Mouse (Mus musculus) left cerebral cortex, adult 18-20 months (tissue): ENCODE measurements at regions not wholly inside any gene's neighbourhood (a gene's known extent, or its start where the extent isn't known, plus 50 kb on each side); places are given as distances from the start of the nearest gene placed in this dataset.

Source experiments
- DNase-seq, 2 experiments: peaks; one replicate each; pipeline ENCODE4 v3.0.0; 2021 to 2022; ENCODE audit warnings: low spot score in 2 of 2, mixed read lengths in 1 of 2

- DNase-seq: no peak
Observed at GRCm38 (mm10) chr6:15865271-15865670, 144.8 kb downstream of the Mdfic start.

- no peak for DNase-seq
Observed at GRCm38 (mm10) chr6:15882288-15882903, 161.9 kb downstream of the Mdfic start.

- DNase-seq: no peak
Observed at GRCm38 (mm10) chr6:15893066-15893465, 172.6 kb downstream of the Mdfic start.

GRCm38 (mm10) chr6:15900495-15900894 is 180.0 kb downstream of the Mdfic start:
- DNase-seq: no peak

GRCm38 (mm10) chr6:15902665-15903274 is 182.3 kb downstream of the Mdfic start:
- no peak for DNase-seq

- no peak for DNase-seq
Observed at GRCm38 (mm10) chr6:15910420-15911167, 190.1 kb downstream of the Mdfic start.

GRCm38 (mm10) chr6:15929650-15930049 is 209.2 kb downstream of the Mdfic start:
- DNase-seq: no peak

GRCm38 (mm10) chr6:15950251-15950650 is 229.8 kb downstream of the Mdfic start:
- no peak for DNase-seq

- peak in 1 of 2 experiments; percentile 2 for DNase-seq
Observed at GRCm38 (mm10) chr6:15987334-15987733, 266.9 kb downstream of the Mdfic start.
